Mouse (Mus musculus): ENCODE measurements around the gene Eloa. TPM values are rescaled to one million over a fixed set of nuclear protein-coding genes. Genes with fewer than 3 reads are reported as not detected.
"Not testable (repeated sequence)": the region's sequence is repeated elsewhere in the genome, so short reads cannot be mapped to it uniquely, and the experiment has no call there.

Eloa gene
- polyA plus RNA-seq (2016; fragmentation: Nextera tagmentation; extraction: Ambion mirVana), result 34.7 and 36.1 TPM in 2 replicates

DNA sequence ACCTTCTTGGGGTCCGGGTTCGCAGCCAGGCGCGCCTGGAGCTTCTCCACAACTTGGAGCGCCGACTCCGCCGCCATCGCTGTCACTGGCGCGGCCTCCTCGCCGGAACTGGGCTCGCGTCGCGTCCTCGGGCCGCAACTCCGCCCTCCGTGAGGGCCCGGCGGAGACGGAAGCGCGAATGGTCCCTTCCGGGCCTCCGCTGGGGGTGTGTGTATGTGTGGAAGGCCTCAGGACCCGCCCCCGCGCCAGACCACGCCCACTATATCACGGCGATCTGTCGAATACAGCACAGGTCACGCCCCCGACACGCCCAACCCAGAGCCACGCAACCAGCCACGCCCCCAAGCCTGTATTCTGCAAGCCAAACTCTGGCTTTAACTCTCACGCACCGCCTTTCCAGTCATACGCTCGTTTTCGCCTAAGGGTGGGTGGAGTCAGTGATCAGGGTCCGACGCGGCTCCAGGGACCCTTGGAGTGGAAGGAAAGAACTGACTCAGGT lies at the start of gene Eloa:
Gene Eloa, minus strand, starts transcription at position 215 of the 499 bp plus-strand sequence.
- Histone ChIP-seq H3K36me3 (peaks cover 10% of the 10 kb centered on the region), H3K9me3 (replicated peaks) (no peaks in the 10 kb centered on the region)
- WGBS, result under 1% methylated on average over 48 of the region's 48 CpGs

GRCm38 (mm10) chr4:136071178-136071714 lies 49.7 kb upstream of the Eloa start:
- peak overlapping the region; percentile 17 for H3K4me3 ChIP-seq

More for the DNA sequence above, at the start of gene Eloa:
- Histone ChIP-seq H3K27me3 (ENCODE audit: low read depth, poor library complexity, severe bottlenecking) (no peaks in the 10 kb centered on the region), H3K27ac (replicated peaks) (peak within 1 kb of the TSS; percentile 94), H3K4me1 (peaks cover 17% of the 10 kb centered on the region), H3K4me3 (peak within 1 kb of the TSS; percentile 100)
- DNase-seq (ENCODE audit: low spot score), result peak; percentile 100

GRCm38 (mm10) chr4:136070592-136070991 lies 49.0 kb upstream of the Eloa start:
- no peaks in the 10 kb centered on the region for H3K9me3 ChIP-seq (replicated peaks)
- H3K4me1 ChIP-seq, result peaks cover 29% of the 10 kb centered on the region
- 63% methylated on average over 6 of the region's 6 CpGs for WGBS
- H3K4me3 ChIP-seq, result peak overlapping the region; percentile 19; the same call in 1 of the 2 replicates
- peak overlapping the region; percentile 80 for H3K27ac ChIP-seq (replicated peaks)
- peaks cover 15% of the 10 kb centered on the region; the same call in 1 of the 2 replicates for H3K27me3 ChIP-seq (ENCODE audit: low read depth, poor library complexity, severe bottlenecking)
- no peak for DNase-seq (ENCODE audit: low spot score)
- H3K36me3 ChIP-seq, result no peaks in the 10 kb centered on the region

More at GRCm38 (mm10) chr4:136071178-136071714, 49.7 kb upstream of the Eloa start:
- Histone ChIP-seq H3K36me3 (no peaks in the 10 kb centered on the region), H3K4me1 (peaks cover 29% of the 10 kb centered on the region), H3K27me3 (ENCODE audit: low read depth, poor library complexity, severe bottlenecking) (peaks cover 15% of the 10 kb centered on the region; the same call in 1 of the 2 replicates), H3K27ac (replicated peaks) (peak overlapping the region; percentile 80), H3K9me3 (replicated peaks) (no peaks in the 10 kb centered on the region)
- peak; percentile 82 for DNase-seq (ENCODE audit: low spot score)
- WGBS, result 4% methylated on average over 15 of the region's 15 CpGs

DNA sequence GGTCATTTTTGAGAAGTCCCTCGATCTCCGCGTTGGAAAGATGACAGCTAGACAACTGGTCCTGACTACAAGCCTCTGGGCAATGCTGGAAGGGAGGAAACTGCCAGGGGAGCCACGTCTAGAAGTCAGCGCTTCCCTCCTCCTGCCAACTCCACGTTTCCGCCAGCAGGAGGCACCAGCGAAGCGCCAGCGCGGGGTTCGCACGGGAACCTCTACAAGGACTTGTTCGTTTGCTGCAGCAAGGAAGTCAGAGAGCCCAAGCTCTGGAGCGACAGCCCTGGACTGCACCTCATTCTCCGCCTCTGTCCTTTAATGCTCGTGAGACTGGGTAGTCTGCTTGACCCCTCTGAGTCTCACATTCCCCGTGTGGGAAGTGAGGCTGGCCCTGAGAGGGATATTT lies 48.4 kb upstream of the Eloa start:
- Histone ChIP-seq H3K27ac (replicated peaks) (peak overlapping the region; percentile 80), H3K4me3 (peak overlapping the region; percentile 19; the same call in 1 of the 2 replicates), H3K9me3 (replicated peaks) (no peaks in the 10 kb centered on the region), H3K4me1 (peaks cover 29% of the 10 kb centered on the region), H3K27me3 (ENCODE audit: low read depth, poor library complexity, severe bottlenecking) (peaks cover 15% of the 10 kb centered on the region; the same call in 1 of the 2 replicates), H3K36me3 (no peaks in the 10 kb centered on the region)
- peak; percentile 92 for DNase-seq (ENCODE audit: low spot score)
- 2% methylated on average over 18 of the region's 18 CpGs for WGBS

GRCm38 (mm10) chr4:136069313-136069712 lies 47.8 kb upstream of the Eloa start:
- Histone ChIP-seq H3K9me3 (replicated peaks) (no peaks in the 10 kb centered on the region), H3K4me1 (peaks cover 29% of the 10 kb centered on the region), H3K27ac (replicated peaks) (peak overlapping the region; percentile 80), H3K27me3 (ENCODE audit: low read depth, poor library complexity, severe bottlenecking) (peaks cover 15% of the 10 kb centered on the region; the same call in 1 of the 2 replicates), H3K36me3 (no peaks in the 10 kb centered on the region), H3K4me3 (no peak overlapping the region)
- 61% methylated on average over 4 of the region's 4 CpGs for WGBS
- DNase-seq (ENCODE audit: low spot score), result no peak

DNA sequence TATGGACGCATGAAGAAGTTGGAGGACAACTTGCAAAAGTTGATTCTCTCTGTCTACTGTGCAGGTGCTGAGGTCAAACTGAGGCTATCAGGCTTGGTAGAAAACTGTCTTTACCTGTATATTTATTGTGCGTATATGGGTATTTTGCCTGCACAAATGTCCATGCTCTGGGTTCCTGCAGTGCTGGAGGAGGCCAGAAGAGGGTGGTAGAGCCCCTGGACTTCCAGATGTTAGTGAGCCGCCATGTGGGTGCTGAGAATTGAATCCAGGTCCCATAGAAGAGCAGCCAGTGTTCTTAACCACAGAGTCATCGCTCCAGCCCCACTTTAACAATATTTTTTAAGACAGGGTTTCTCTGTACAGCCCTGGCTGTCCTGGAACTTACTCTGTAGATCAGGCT lies 41.6 kb upstream of the Eloa start:
- no peaks in the 10 kb centered on the region for H3K36me3 ChIP-seq
- 0 out of 2 replicates have a peak, but pooled peaks cover 3% of the 10 kb centered on the region for H3K9me3 ChIP-seq (replicated peaks)
- 90% methylated on average over 4 of the region's 4 CpGs for WGBS
- no peak overlapping the region for H3K27ac ChIP-seq (replicated peaks)
- H3K4me1 ChIP-seq, result no peaks in the 10 kb centered on the region
- no peak for DNase-seq (ENCODE audit: low spot score)
- no peaks in the 10 kb centered on the region for H3K27me3 ChIP-seq (ENCODE audit: low read depth, poor library complexity, severe bottlenecking)
- H3K4me3 ChIP-seq, result no peak overlapping the region

DNA sequence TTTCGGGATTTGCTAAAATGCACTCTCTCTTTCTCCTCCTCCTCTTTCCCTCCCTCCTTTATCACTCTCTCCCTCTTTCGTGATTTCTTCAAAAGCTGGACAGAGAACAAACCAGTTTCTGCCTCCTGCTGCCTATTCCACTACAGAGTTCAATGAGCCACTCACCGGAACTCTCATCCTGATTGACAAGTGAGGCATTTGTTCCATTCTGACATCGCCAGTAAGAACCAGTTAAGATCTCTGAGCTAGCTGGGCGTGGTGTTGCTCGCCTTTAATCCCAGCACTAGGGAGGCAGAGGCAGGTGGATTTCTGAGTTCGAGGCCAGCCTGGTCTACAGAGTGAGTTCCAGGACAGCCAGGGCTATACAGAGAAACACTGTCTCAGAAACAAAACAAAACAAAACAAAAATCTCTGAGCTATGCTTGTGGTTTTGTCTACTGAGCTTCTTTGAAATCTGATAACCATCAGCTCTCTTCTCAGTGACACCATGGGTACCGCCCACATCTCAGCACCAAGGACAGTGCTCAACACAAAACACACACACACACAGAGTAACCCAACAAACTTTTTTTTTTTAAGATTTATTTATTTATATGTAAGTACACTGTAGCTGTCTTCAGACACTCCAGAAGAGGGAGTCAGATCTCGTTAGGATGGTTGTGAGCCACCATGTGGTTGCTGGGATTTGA lies 38.4 kb upstream of the Eloa start:
- not testable (repeated sequence) for H3K36me3 ChIP-seq; DNase-seq (ENCODE audit: low spot score); H3K4me1 ChIP-seq; H3K27ac ChIP-seq (replicated peaks); H3K4me3 ChIP-seq; H3K9me3 ChIP-seq (replicated peaks); H3K27me3 ChIP-seq (ENCODE audit: low read depth, poor library complexity, severe bottlenecking)
- 72% methylated on average over 9 of the region's 9 CpGs for WGBS

DNA sequence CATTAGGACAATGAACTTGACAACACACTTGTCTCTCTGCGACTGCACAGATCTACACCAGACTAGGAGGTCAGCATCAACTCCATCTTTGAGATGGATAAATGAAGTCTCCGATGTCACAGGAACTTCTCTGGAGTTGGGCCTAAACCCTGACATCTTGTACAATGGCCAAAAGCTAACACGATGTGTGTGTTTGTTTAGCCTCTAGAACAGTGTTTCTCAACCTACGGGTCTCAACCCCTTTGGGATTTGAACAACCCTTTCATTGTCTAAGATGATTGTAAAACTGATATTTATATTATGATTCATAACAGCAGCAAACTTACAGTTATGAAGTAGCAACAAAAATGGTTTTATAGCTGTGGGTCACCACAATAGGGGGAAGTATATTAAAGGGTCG lies 36.4 kb upstream of the Eloa start:
- no peak for DNase-seq (ENCODE audit: low spot score)
- Histone ChIP-seq H3K4me1 (no peaks in the 10 kb centered on the region), H3K27ac (replicated peaks) (no peak overlapping the region), H3K27me3 (ENCODE audit: low read depth, poor library complexity, severe bottlenecking) (no peaks in the 10 kb centered on the region), H3K4me3 (no peak overlapping the region), H3K9me3 (replicated peaks) (no peaks in the 10 kb centered on the region), H3K36me3 (no peaks in the 10 kb centered on the region)
- WGBS, result 92% methylated on average over 5 of the region's 5 CpGs

GRCm38 (mm10) chr4:136056030-136056429 lies 34.5 kb upstream of the Eloa start:
- WGBS, result 55% methylated on average over 1 of the region's 1 CpGs
- Histone ChIP-seq H3K27ac (replicated peaks) (no peak overlapping the region), H3K4me1 (peaks cover 13% of the 10 kb centered on the region), H3K4me3 (no peak overlapping the region), H3K9me3 (replicated peaks) (no peaks in the 10 kb centered on the region), H3K36me3 (peaks cover 13% of the 10 kb centered on the region), H3K27me3 (ENCODE audit: low read depth, poor library complexity, severe bottlenecking) (no peaks in the 10 kb centered on the region)
- DNase-seq (ENCODE audit: low spot score), result no peak

GRCm38 (mm10) chr4:136053843-136054242 lies 32.3 kb upstream of the Eloa start:
- 78% methylated on average over 5 of the region's 5 CpGs for WGBS
- Histone ChIP-seq H3K9me3 (replicated peaks) (no peaks in the 10 kb centered on the region), H3K36me3 (peaks cover 35% of the 10 kb centered on the region), H3K4me1 (peaks cover 26% of the 10 kb centered on the region), H3K4me3 (no peak overlapping the region), H3K27me3 (ENCODE audit: low read depth, poor library complexity, severe bottlenecking) (no peaks in the 10 kb centered on the region), H3K27ac (replicated peaks) (peak overlapping the region; percentile 96; the same call in 1 of the 2 replicates)
- DNase-seq (ENCODE audit: low spot score), result no peak

DNA sequence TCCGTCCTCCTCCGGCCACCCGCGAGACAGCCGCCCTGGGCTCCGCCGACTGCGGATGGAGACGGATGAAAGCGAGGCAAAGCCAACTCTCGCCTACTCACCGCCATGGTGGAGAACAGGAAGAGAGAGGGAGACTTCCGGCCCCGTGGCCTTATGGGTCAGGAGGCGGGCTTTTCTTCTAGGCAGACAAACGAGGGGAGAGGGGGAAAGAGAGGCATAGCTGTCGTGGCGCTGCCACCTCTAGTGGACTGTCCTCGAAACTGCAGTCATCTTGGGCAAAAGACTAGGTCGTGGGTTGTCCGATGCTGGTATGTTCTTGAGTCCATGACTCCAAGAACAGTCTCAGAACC lies 31.7 kb upstream of the Eloa start, which contains the start of gene Rpl11:
Gene Rpl11, minus strand, starts transcription at position 182 of the 350 bp plus-strand sequence.
- no peaks in the 10 kb centered on the region for H3K9me3 ChIP-seq (replicated peaks)
- H3K4me3 ChIP-seq, result peak within 1 kb of the TSS; percentile 89
- peaks cover 27% of the 10 kb centered on the region for H3K4me1 ChIP-seq
- under 1% methylated on average over 21 of the region's 21 CpGs for WGBS
- peak within 1 kb of the TSS; percentile 96 for H3K27ac ChIP-seq (replicated peaks)
- peaks cover 41% of the 10 kb centered on the region for H3K36me3 ChIP-seq
- no peaks in the 10 kb centered on the region for H3K27me3 ChIP-seq (ENCODE audit: low read depth, poor library complexity, severe bottlenecking)
- peak; percentile 96 for DNase-seq (ENCODE audit: low spot score)

DNA sequence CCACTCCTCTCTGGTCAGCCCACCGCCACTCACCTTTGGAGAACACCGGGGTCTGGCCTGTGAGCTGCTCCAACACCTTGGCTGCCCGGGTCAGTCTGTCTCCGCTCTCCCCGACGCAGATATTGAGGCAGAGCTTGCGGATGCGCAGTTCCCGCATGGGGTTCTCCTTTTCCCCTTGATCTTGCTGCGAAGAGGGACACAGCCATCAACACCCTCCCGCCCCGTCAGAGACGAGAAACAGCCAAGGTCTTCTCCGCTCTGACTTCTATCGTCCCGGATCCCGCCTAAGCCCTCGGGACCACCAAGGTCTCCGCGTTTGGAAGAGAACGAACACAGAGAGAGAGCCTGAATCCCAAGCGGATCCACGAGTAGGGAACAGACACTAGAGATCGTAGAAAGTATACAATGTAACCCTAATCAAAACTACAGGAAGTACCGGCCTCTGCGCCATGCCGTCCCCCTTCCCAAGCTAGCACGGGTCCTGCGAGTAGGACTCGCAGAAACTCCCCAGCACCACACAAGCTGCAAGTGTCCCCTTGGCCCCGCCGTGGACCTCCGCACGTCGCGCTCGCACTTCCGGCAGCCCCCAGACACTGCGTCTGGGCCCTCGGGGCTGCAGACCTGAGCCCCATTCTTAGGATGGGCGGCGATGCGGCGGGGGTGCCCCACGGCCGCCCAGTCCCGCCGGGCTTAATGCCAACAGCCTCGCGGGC lies 31.1 kb upstream of the Eloa start:
- Histone ChIP-seq H3K27me3 (ENCODE audit: low read depth, poor library complexity, severe bottlenecking) (no peaks in the 10 kb centered on the region), H3K9me3 (replicated peaks) (no peaks in the 10 kb centered on the region), H3K27ac (replicated peaks) (peak overlapping the region; percentile 96), H3K4me1 (peaks cover 28% of the 10 kb centered on the region), H3K36me3 (peaks cover 47% of the 10 kb centered on the region), H3K4me3 (peak overlapping the region; percentile 89)
- DNase-seq (ENCODE audit: low spot score), result no peak
- under 1% methylated on average over 50 of the region's 50 CpGs for WGBS

All from midbrain, embryonic 10.5 days (tissue).